Mouse (Mus musculus) CH12.LX (cell line): ENCODE measurements at regions not wholly inside any gene's neighbourhood (a gene's known extent, or its start where the extent isn't known, plus 50 kb on each side); places are given as distances from the start of the nearest gene placed in this dataset.

Experiments used
- DNase-seq: peaks from one replicate; pipeline ENCODE4 v3.0.0-alpha.2; 2013; ENCODE audit errors: extremely low read depth
- H3K27ac ChIP-seq: 2 replicates; pipeline ENCODE4 v1.5.1; 2012; ENCODE audit warnings: low read depth, mild to moderate bottlenecking, control low read depth, moderate library complexity; ENCODE audit not compliant: insufficient read depth
- H3K27me3 ChIP-seq: replicated peaks from 2 replicates; pipeline ENCODE3; 2012; ENCODE audit warnings: inconsistent platforms
- H3K36me3 ChIP-seq, 2 experiments: replicated peaks in 1 of 2; 2 replicates each; pipeline versions ENCODE3 to v1.6.1; 2012; ENCODE audit warnings: inconsistent platforms in 1 of 2, low read length in 1 of 2, mild to moderate bottlenecking in 1 of 2, mixed read lengths in 1 of 2, moderate library complexity in 1 of 2; ENCODE audit not compliant: control insufficient read depth in 1 of 2, insufficient read depth in 1 of 2
- H3K4me1 ChIP-seq, 2 experiments: 2 replicates each; pipeline ENCODE4 v1.6.1; 2012; ENCODE audit warnings: inconsistent platforms in 1 of 2, moderate library complexity in 1 of 2; ENCODE audit not compliant: insufficient read depth in 2 of 2, control insufficient read depth in 1 of 2
- H3K4me2 ChIP-seq: 2 replicates; pipeline ENCODE4 v1.6.1; 2012; ENCODE audit warnings: low read depth, mild to moderate bottlenecking, control low read depth; ENCODE audit not compliant: poor library complexity, insufficient read depth, severe bottlenecking
- H3K4me3 ChIP-seq, 3 experiments: fragments of 150-350 bp in 1 of 3; sonication (generic) in 1 of 3; replicated peaks in 1 of 3; 2 replicates each; pipeline versions ENCODE3 to v1.5.1; 2011 to 2012; ENCODE audit warnings: low read depth in 2 of 3, low read length in 2 of 3, mild to moderate bottlenecking in 2 of 3, moderate library complexity in 2 of 3, control low read depth in 1 of 3, improper control_type of control experiment in 1 of 3, inconsistent platforms in 1 of 3, mixed read lengths in 1 of 3; ENCODE audit not compliant: poor library complexity in 1 of 3
- H3K79me2 ChIP-seq: replicated peaks from 2 replicates; pipeline ENCODE4 v1.6.1; 2012; ENCODE audit warnings: mild to moderate bottlenecking, moderate library complexity; ENCODE audit not compliant: control insufficient read depth, poor library complexity, insufficient read depth, severe bottlenecking; ENCODE audit errors: extremely low read depth
- H3K9ac ChIP-seq: 2 replicates; pipeline ENCODE4 v1.6.1; 2012; ENCODE audit warnings: low read depth, mild to moderate bottlenecking, control low read depth, moderate library complexity; ENCODE audit not compliant: insufficient read depth
- H3K9me3 ChIP-seq: replicated peaks from 2 replicates; pipeline ENCODE3; 2012; ENCODE audit warnings: low read length, inconsistent platforms, mixed read lengths
- BHLHE40 ChIP-seq: IDR thresholded peaks from 2 replicates; pipeline ENCODE4 v1.6.1; 2011; ENCODE audit warnings: mild to moderate bottlenecking, low read depth, low read length, improper control_type of control experiment
- CHD1 ChIP-seq: IDR thresholded peaks from 2 replicates; pipeline ENCODE4 v1.6.1; 2012; ENCODE audit warnings: low read depth, low read length, improper control_type of control experiment, inconsistent platforms
- CHD2 ChIP-seq: IDR thresholded peaks from 2 replicates; pipeline ENCODE4 v1.6.1; 2011; ENCODE audit warnings: low read length, improper control_type of control experiment
- CTCF ChIP-seq, 2 experiments: IDR thresholded peaks in 1 of 2; conservative IDR thresholded peaks in 1 of 2; 2 replicates each; pipeline ENCODE4 v1.5.1; 2011 to 2012; ENCODE audit warnings: low read depth in 2 of 2, low read length in 2 of 2, improper control_type of control experiment in 1 of 2, inconsistent platforms in 1 of 2, mild to moderate bottlenecking in 1 of 2, moderate library complexity in 1 of 2
- ELF1 ChIP-seq: IDR thresholded peaks from 2 replicates; pipeline ENCODE4 v1.6.1; 2014; ENCODE audit warnings: low read depth, mild to moderate bottlenecking, inconsistent platforms, low read length, improper control_type of control experiment
- ETS1 ChIP-seq: conservative IDR thresholded peaks from 2 replicates; pipeline ENCODE4 v1.6.1; 2012; ENCODE audit warnings: low read depth, mild to moderate bottlenecking, inconsistent platforms, low read length, improper control_type of control experiment, moderate library complexity
- GABPA ChIP-seq: IDR thresholded peaks from 2 replicates; pipeline ENCODE4 v1.6.1; 2012; ENCODE audit warnings: low read depth, low read length, improper control_type of control experiment, inconsistent platforms; ENCODE audit not compliant: insufficient replicate concordance
- IRF4 ChIP-seq: IDR thresholded peaks from 2 replicates; pipeline ENCODE4 v1.6.1; 2014; ENCODE audit warnings: low read depth, mild to moderate bottlenecking, inconsistent platforms, low read length, improper control_type of control experiment
- JUN ChIP-seq: IDR thresholded peaks from 2 replicates; pipeline ENCODE4 v1.6.1; 2011; ENCODE audit warnings: low read depth, mild to moderate bottlenecking, low read length, improper control_type of control experiment, moderate library complexity; ENCODE audit not compliant: insufficient read depth
- KAT2A ChIP-seq: IDR thresholded peaks from 2 replicates; pipeline ENCODE4 v1.6.1; 2012; ENCODE audit warnings: low read length, improper control_type of control experiment, inconsistent platforms; ENCODE audit not compliant: insufficient replicate concordance
- MAFK ChIP-seq: IDR thresholded peaks from 2 replicates; pipeline ENCODE4 v1.6.1; 2011; ENCODE audit warnings: low read length, improper control_type of control experiment; ENCODE audit not compliant: insufficient replicate concordance
- MAX ChIP-seq: IDR thresholded peaks from 2 replicates; pipeline ENCODE4 v1.6.1; 2011; ENCODE audit warnings: low read length, improper control_type of control experiment
- MAZ ChIP-seq: IDR thresholded peaks from 2 replicates; pipeline ENCODE4 v1.6.1; 2012; ENCODE audit warnings: low read depth, mild to moderate bottlenecking, inconsistent platforms, low read length, improper control_type of control experiment, moderate library complexity
- MEF2A ChIP-seq: IDR thresholded peaks from 2 replicates; pipeline ENCODE4 v1.6.1; 2014; ENCODE audit warnings: low read depth, mild to moderate bottlenecking, inconsistent platforms, low read length, improper control_type of control experiment, borderline replicate concordance
- MXI1 ChIP-seq: IDR thresholded peaks from 2 replicates; pipeline ENCODE4 v1.6.1; 2011; ENCODE audit warnings: mild to moderate bottlenecking, low read depth, low read length, improper control_type of control experiment
- NELFE ChIP-seq: IDR thresholded peaks from 2 replicates; pipeline ENCODE4 v1.6.1; 2011; ENCODE audit warnings: low read depth, low read length, improper control_type of control experiment
- NRF1 ChIP-seq: IDR thresholded peaks from 2 replicates; pipeline ENCODE4 v1.6.1; 2014; ENCODE audit warnings: low read depth, mild to moderate bottlenecking, inconsistent platforms, low read length, improper control_type of control experiment, moderate library complexity
- POLR2AphosphoS2 ChIP-seq: IDR thresholded peaks from 2 replicates; pipeline ENCODE4 v1.6.1; 2011; ENCODE audit warnings: low read depth, low read length, improper control_type of control experiment
- RAD21 ChIP-seq: IDR thresholded peaks from 2 replicates; pipeline ENCODE4 v1.6.1; 2011; ENCODE audit warnings: low read depth, mild to moderate bottlenecking, low read length, improper control_type of control experiment, moderate library complexity
- SMC3 ChIP-seq: IDR thresholded peaks from 2 replicates; pipeline ENCODE4 v1.6.1; 2011; ENCODE audit warnings: low read depth, low read length, improper control_type of control experiment
- TCF12 ChIP-seq: IDR thresholded peaks from 2 replicates; pipeline ENCODE4 v1.6.1; 2014; ENCODE audit warnings: low read depth, mild to moderate bottlenecking, inconsistent platforms, low read length, improper control_type of control experiment
- UBTF ChIP-seq: IDR thresholded peaks from 2 replicates; pipeline ENCODE4 v1.6.1; 2012; ENCODE audit warnings: low read depth, mild to moderate bottlenecking, inconsistent platforms, low read length, improper control_type of control experiment, moderate library complexity
- USF1 ChIP-seq: IDR thresholded peaks from 2 replicates; pipeline ENCODE4 v1.6.1; 2014; ENCODE audit warnings: low read depth, mild to moderate bottlenecking, inconsistent platforms, low read length, improper control_type of control experiment
- USF2 ChIP-seq: conservative IDR thresholded peaks from 2 replicates; pipeline ENCODE4 v1.6.1; 2011; ENCODE audit warnings: low read depth, low read length, improper control_type of control experiment
- ZC3H11A ChIP-seq: IDR thresholded peaks from 2 replicates; pipeline ENCODE4 v1.6.1; 2012; ENCODE audit warnings: low read depth, mild to moderate bottlenecking, inconsistent platforms, low read length, improper control_type of control experiment
- ZKSCAN1 ChIP-seq: IDR thresholded peaks from 2 replicates; pipeline ENCODE4 v1.6.1; 2012; ENCODE audit warnings: low read depth, inconsistent platforms, low read length, improper control_type of control experiment, borderline replicate concordance
- dilution Hi-C: fragments of 300-500 bp; cut with MboI; formaldehyde crosslinking; loops from 2 replicates; pipeline ENCODE4 v1.14.3; 2020; ENCODE audit warnings: low sequenced_read_pairs; ENCODE audit not compliant: extremely low pct_unique_long_range_greater_than_20kb, extremely low pct_ligation_motif_present
- in situ Hi-C: fragments of 300-500 bp; cut with MboI; formaldehyde crosslinking; loops from 3 replicates; pipeline ENCODE4 v1.14.3; 2019; ENCODE audit warnings: low sequenced_read_pairs, low pct_ligation_motif_present, low pct_unique_long_range_greater_than_20kb, mixed read lengths

DNA sequence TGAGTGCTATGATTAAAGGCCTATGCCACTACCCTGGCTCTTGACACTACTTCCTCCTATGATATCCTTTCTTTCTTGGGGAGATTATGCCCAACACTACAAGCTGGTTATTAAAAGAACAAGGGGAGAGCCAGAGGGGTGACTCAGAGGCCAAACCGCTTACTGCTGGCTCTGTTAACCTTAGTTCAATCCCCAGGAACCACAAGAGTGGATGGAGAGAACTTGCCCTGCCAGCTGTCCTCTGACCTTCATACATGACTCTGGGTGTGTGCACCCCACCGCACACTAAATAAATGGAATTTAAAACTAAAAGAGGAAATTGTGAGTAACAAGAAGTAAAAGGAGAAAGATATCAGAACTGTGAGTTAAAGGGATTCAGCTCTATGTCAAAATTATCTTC is 114.1 kb upstream of the Eomes start:
- in situ Hi-C loops (no loop called here), dilution Hi-C loops (no loop called here)
- DNase-seq = no peak
- H3K79me2 ChIP-seq = no peaks in the 10 kb centered on the region
- H3K4me1 ChIP-seq = no peaks in the 10 kb centered on the region
- no peaks in the 10 kb centered on the region for H3K36me3 ChIP-seq
- no peak overlapping the region for H3K4me3 ChIP-seq
- no peaks in the 10 kb centered on the region for H3K27me3 ChIP-seq
- H3K4me2 ChIP-seq = no peak overlapping the region
- no peaks in the 10 kb centered on the region for H3K9me3 ChIP-seq
- no peak overlapping the region for H3K9ac ChIP-seq
- H3K27ac ChIP-seq = no peak overlapping the region
- TF ChIP-seq ZKSCAN1 = no peak
- no peak for TF ChIP-seq MXI1
- no peak for TF ChIP-seq ELF1
- no peak for TF ChIP-seq MAX
- TF ChIP-seq CHD1 = no peak
- TF ChIP-seq CTCF (conservative IDR thresholded peaks at IDR 0.05 in 1 of 2, IDR thresholded peaks at IDR 0.05 in 1 of 2; ENCODE audit: low read depth in 2 of 2, low read length in 2 of 2) = no peak
- no peak for TF ChIP-seq NELFE
- TF ChIP-seq JUN = no peak
- no peak for TF ChIP-seq CHD2
- TF ChIP-seq NRF1 = no peak
- TF ChIP-seq POLR2AphosphoS2 = no peak
- TF ChIP-seq KAT2A = no peak
- TF ChIP-seq, all 38 proteins: peak for 0

DNA sequence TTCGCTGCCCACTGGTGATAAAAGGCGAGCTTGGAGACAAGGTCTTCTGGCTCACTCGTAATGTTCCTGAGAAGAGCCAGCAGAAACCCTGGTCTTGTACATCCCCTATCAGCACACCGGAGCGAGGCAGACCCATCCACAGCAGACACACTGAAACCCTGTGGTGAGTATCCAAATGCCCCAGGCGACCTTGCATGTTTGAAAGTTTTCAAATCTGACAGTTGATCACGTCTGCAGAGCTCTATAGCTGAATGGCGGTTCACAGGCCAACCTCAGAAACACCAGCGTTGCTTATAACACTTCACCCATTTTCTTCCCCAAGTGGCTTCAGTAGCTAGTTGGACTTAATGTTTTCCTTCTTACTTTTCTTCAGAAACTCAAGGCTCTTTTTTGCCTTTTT is 112.6 kb upstream of the Eomes start:
- Histone ChIP-seq H3K9me3 (no peaks in the 10 kb centered on the region), H3K4me3 (no peak overlapping the region), H3K9ac (no peak overlapping the region), H3K27me3 (no peaks in the 10 kb centered on the region), H3K36me3 (no peaks in the 10 kb centered on the region), H3K79me2 (no peaks in the 10 kb centered on the region), H3K27ac (no peak overlapping the region), H3K4me2 (no peak overlapping the region), H3K4me1 (no peaks in the 10 kb centered on the region)
- DNase-seq = no peak
- dilution Hi-C loops = no loop called here
- TF ChIP-seq MXI1 (no peak), MAFK (no peak), JUN (no peak), MAZ (no peak), USF2 (no peak), MEF2A (no peak), SMC3 (no peak), UBTF (no peak), CHD2 (no peak), ZC3H11A (no peak), ZKSCAN1 (no peak), NRF1 (no peak), ETS1 (no peak), USF1 (no peak), IRF4 (no peak), RAD21 (no peak), TCF12 (no peak), GABPA (no peak), CHD1 (no peak), BHLHE40 (no peak)
- in situ Hi-C loops = no loop called here
